Mouse (Mus musculus) adrenal gland, postnatal 4 days (tissue): Measurements from ENCODE around the gene Spink4. TPM values are rescaled to one million over a fixed set of nuclear protein-coding genes. Genes with fewer than 3 reads are reported as not detected.
A peak's percentile ranks its signal among the peaks of the same experiment; 100 is the strongest.

Experiments
- DNase-seq, 2 experiments: peaks; one replicate each; pipeline ENCODE4 v3.0.0; 2021 to 2022; ENCODE audit warnings: low spot score in 2 of 2, mixed read lengths in 2 of 2
- long read RNA-seq, 2 experiments: library from polyadenylated mRNA; stranded (forward); transcript quantifications; one replicate each; pipeline ENCODE4 v2.0.0; 2021
- total RNA-seq, 2 experiments: library from RNA; stranded (reverse); gene quantifications; 2 replicates each; pipeline ENCODE4 v1.2.3; 2021

Spink4 gene
- total RNA-seq = 10 to 100 TPM; 14.6 to 17.7 TPM
- long read RNA-seq, experiment 1, transcript Spink4-201 (4 exons, 397 nt) = major isoform, 21 of 26 reads
- long read RNA-seq, experiment 1, partial matches to known transcripts = 1 of 26 reads
- long read RNA-seq, experiment 1, other reads (novel, unspliced or antisense) = 4 of 26 reads
- long read RNA-seq, experiment 2, transcript Spink4-201 (4 exons, 397 nt) = major isoform, 9 of 10 reads
- long read RNA-seq, experiment 2, partial matches to known transcripts = 0 of 10 reads
- long read RNA-seq, experiment 2, other reads (novel, unspliced or antisense) = 1 of 10 reads

DNA sequence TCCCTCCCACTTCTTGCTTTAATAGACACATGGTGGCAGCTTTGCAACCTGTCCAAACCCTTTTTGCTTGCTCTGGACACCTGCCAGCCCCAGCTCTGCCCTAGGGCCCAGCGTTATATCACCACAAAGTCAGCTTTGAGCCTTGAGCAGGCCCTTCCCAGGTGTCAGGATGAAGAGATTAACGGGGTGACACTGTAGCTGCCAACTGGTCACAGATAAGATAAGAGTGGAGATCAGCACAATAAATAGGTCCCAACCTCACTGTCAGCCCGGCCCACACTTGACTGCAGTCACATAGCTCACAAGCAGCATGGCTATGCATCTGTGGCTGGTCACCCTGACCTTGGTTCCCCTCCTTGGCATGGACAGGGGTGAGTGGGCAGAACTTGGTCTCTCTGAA is at the start of gene Spink4:
Gene Spink4, plus strand, starts transcription at position 268 of the 400 bp plus-strand sequence.
- DNase-seq = peak in 1 of 2 experiments; percentile 30

DNA sequence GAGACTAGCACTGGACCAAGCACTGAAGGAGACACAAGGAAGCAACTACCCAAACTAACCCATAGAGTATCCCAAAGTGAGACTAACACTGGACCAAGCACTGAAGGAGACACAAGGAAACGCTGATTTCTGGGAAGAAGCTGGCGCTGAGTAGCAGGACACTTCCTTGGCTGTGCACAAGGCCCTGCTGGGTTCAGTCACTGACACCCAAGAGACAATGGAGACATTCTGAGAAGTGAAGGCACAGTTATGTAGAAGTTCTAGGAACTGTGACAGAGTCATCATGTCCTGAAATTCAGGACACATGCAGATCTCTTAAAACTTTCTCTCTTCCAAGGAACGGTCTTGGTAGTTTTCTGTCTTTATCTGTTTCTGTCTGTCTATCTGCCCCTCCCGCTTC is 49.6 kb upstream of the Spink4 start:
- DNase-seq = no peak

DNA sequence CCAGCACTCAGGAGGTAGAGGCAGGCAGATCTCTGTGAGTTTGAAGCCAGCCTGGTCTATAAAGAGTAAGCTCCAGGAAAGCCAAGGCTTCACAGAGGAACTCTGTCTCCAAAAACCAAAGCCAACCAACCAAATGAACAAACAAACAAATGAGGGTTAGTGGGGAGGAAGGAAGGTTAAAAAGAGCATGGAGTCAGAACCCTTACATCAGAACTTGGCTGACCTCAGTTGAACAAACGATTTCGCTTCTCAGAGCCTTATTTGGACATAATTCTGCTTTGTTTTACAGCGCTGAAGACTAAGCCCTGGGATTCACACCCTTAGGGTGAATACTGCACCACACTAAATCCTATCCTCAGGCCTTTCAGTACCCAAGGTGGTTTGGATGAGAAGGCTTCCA is 47.7 kb upstream of the Spink4 start:
- no peak for DNase-seq

DNA sequence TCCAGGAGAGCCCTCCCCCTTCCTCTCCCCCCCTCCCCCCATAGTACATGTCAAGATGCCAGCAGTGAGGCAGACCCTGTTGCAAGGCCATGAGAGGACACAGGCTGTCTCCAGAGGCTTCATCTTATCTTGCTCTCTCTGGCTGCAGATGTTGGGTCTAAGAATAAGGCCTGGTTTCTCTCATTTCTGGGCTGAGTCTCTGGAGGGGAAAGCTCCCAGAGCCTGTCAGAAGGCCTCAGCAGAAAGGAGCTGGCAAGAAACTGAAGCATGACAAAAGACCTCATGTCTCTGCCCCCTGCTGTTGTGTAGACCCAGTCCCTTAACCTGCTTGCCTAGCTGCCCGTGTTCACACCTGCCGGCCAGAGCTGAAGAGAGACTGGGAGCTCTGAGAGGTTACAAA is 46.5 kb upstream of the Spink4 start:
- no peak for DNase-seq

DNA sequence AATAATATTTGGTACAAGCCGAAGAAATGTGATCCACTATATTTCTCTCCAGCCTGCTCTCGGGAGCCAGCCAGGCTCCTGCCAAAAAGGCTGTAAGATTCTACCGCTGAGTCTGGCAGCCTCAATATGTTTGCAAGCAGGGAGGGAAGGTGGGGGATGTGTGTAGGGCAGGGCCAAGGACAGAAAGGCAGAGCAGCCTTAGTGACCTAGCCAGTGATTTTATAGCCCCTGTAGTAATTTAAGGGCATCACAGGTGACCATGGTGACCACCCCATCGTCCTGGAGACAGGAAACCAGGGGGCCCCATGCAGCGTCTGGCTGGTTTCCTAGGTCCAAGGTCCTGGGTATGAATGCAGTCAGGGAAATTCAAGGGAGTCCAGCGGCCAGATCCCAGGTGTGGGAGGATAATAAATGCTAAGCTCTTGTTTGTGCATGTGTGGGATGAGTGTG is 45.7 kb upstream of the Spink4 start:
- no peak for DNase-seq

DNA sequence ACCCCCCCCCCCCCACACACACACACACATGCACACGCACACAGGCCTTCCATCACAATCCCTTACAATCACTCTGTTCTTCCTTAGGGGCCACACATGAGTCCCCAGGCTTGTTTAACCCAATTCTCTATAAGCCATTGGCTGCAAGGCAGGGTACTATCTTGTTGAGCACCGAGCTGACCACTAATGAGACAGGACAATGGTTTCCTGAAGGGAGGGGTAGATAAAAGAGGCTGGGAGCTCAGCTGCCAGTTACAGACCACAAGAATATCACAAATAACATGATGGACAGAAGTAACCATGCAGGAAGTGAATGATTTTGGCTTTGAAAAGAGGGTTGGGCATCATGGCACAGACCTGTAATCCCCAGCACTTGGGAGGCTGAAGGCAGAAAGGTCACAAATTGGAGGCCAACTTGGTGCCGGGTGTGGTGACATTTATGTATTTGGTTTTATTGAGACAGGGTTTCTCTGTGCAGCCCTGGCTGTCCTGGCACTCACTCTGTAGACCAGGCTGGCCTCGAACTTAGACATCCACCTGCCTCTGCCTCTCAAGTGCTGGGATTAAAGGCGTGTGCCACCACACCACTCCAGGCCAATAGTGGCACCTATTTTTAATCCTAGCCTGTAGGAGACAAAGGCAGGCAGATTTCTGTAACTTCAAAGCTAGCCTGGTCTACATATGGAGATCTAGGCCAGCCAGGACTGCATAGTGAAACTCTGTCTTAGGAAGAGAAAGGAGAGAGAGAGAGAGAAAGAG is 44.9 kb upstream of the Spink4 start:
- DNase-seq = no peak

DNA sequence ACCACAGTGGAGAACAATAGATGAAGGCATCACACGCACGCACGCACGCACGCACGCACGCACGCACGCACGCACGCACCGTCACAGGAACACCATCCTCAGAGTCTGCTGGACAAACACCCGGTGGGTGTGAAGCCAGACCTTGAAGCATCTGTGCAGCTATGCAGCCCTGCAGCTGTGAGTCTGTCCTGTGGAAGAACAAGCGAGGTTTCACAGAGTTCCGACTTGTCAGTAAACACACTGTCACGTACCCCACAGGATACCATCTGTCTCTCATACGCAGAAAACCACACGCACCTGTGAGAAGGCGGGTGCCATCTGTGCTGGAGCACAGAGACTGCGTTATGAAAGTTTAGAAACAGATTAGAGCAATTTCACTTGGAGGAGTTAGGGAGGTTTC is 44.0 kb upstream of the Spink4 start:
- DNase-seq = no peak

DNA sequence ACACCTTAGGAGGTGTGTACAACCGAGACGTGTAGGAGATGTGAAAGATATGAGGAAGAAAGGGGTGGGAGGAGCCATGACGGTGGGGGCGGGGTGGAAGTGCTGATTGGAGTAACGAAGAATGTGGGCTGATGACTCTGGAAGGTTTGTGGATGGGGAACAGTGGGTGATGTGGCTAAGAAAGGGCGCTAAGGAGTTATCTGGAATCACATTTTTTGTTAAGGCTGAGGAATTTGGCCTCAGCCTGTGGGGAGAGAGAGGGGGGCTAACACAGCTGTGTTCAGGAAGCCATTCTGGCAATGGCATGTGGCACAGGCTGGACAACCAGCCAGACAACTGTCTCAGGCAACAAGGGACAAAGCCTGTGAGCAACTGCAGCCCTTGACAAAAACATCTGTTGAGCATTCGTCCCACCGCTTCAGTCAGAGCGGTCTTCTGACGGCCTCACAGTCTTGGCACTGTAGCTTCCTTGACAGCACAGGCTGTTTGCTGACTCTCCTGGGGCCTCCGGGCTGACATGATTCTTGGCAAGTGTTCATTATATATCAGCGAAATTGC is 43.0 kb upstream of the Spink4 start:
- DNase-seq = no peak

DNA sequence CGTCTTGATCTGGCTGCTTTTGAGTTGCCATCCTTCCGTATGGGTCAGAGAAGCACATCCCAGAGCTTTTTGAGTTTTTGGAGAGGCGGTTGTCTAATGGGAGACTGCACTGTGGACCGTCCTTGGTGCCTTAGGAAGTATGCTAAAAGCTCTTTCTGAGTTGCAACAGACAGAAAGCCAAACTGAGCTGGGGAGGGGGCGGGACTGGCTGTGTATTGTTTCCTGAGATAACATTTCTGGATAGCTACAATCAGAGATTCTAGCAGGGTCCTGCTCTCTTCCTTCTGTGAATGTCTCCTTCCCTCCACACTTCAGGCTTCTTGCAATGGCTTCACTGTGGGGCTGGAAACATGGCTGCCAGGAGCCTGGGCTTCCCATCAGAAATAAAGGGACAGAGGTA is 42.3 kb upstream of the Spink4 start:
- no peak for DNase-seq

DNA sequence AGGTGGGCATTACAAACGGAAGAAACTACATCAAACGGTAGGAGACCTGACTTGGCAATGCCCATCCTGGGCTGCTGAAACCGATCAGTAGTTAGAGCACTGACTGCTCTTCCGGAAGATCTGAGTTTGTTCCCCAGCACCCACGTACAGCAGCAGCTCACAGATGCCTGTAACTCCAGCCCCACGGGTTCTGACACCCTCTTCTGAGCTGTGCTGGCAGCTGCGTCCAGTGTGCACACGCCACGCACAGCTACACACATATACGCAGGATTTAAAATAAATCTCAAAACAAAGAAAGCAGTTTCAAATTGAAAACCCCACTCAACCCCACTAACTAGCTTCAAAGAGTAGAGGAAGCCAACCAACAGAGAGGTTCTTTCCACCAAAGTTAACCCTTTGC is 36.7 kb upstream of the Spink4 start:
- DNase-seq = no peak

DNA sequence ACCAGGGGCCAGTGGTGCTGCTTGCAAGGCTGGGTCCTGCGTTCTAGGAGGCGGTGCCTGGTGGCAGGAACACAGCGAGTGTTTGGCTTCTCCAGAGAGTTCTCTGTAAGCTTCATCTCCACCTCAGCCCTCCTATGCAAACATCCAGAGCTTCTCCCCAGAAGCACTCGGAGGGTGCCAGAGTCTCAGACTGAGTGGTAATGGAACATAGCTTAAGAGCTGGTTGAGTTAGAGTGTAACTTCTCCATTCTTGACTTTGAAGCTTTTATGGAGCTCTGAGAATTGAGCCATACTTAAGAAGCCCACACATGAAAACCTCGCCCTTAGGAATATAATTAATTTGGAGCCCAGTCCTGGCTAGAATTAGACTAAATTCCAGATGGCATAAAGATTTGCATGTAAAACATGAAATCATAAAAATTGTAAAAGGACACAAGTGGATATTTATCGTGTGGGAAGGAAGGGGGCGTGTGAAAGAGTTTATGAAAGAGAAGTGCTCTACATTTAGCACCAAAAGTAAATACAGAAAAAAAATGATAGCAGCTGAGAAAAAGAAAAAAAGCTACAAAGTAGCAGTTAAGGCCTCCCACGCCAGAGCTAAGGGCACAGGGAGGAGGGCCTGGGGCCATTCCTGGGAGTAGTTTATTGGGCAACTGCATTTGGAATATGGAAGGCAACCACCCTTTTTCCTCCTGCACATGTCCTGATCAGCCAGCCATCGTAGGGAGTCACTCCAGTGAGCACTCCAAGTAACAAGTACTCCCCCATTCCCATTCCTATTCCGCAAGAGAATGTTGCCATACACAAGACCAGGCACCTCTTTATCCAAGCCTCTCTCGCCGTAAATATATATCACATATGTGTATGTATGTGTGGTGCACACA is 35.3 kb upstream of the Spink4 start:
- no peak for DNase-seq

DNA sequence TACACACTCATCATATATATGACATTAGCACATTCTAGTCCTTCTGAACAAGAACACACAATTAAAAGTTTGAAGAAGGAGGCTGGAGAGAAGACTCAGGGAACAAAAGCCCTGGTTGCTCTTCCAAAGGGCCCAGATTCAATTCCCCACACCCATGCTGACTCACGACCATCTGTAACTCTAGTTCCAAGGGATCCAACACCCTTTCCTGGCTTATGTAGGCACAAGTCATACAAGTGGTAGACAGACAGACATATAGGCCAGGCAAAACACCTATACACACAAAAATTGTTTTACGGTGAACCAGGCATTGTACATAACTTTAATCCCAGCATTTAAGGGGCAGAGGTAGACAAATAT is 34.7 kb upstream of the Spink4 start:
- no peak for DNase-seq

DNA sequence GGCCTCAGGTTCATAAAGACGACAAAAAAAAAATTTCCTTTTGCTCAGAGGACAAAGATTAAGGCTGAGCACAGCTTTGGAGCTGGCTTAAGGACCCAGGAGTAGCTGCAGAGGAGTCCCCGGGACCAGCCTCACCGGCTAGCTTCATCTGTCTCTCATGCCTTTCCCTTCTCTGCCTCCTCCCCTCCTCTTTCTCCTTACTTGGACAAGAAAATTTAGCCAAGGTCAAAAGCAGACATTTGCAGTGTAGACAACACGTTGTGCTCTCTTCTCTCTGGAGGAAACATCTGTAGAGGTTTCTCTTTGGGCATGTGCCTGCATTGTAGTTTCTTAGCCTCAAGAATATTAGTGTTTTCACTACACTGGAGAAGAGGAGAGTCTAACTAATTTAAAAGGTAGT is 34.0 kb upstream of the Spink4 start:
- DNase-seq = no peak

DNA sequence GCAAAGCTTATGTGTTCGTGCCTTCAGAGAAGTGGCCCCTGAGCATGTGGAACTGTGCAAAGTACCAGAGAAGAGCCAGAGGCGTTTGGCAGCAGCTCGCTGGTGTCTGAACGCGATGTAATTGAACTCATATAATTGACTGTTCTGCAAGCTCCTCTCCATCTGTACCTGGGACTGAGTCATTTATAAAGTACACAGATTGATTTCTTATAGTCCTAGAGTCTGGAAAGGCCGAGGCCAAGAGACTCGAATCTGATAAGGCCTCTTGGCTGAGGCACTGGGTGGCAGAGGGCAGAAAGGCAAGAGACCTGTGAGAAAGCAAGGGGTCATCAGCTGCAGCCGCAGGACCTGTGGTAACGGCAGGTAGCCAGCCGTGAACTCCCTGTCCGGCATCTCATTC is 31.0 kb upstream of the Spink4 start:
- DNase-seq = no peak

DNA sequence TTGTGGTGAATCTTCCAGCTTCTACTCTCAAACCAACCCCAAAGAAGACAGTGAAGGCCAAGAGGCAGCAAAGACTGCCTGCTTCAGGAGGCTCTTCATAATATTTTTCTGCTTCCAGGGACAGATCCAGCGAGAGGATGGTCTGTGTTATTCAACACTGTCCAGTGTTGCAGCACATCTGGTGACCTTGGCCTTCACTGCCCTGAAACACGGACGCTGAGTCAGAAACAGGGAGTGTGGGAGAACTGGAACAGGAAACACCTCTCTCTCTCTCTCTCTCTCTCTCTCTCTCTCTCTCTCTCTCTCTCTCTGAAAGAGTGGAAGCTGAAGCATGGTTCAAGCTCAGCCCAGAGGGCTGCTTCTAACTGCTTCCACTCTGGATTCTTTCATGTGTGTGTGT is 30.6 kb upstream of the Spink4 start:
- DNase-seq = peak in 1 of 2 experiments; percentile 21

DNA sequence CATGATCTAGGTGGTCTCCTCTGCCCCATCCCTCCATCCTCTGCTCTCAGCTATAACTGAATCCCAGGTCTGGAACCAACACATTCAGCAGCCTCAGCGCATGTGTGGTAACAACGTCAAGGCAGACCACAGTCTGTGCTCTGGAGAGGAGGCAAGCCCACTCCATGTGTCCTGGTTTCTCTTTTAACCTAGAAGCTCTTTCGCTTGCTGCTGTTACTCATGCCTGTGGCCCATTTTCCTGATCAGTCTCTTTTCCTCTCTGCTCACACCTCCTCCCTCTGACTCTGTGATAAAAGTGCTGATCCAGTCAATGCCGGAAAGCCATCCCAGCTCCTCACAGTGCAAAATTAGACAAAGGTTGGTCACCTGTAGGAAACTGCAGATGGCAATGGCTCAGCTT is 29.9 kb upstream of the Spink4 start:
- DNase-seq = no peak

DNA sequence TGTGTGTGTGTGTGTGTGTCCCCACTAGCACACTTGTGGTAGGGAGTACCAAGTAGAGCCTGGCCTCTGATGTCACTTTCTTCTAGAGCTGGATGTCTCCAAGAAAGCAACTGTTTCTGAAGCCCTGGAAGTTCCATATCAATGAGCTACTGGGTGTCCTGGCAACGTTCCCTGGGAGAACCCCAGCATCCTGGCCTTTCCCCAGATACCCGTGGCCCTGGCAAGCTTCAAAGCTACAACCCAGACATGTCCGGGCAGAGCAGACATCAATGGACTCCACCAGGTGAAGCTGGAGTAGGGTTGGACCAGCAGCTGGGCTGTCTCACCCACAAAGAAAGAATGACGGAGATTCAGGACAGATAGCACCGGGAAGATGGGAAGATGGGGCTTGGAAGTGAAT is 28.6 kb upstream of the Spink4 start:
- no peak for DNase-seq

DNA sequence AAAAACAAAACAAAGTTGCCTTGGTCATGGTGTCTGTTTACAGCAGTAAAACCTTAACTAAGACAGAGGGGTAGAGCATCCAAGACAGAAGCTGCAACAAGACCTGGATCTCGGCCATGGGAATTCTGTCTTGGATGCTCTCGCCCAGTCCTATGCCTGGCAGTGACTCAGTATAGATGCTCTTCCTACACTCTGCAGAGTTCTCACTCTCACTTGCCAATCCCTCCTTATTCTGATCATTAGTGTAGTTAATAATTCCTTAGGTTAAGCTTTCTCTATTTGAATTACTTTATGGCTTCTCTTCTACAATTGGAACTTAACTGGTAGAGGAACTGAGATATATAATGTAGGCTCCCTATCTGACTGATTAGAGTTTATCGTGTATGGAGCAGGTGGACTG is 24.7 kb upstream of the Spink4 start:
- DNase-seq = no peak

DNA sequence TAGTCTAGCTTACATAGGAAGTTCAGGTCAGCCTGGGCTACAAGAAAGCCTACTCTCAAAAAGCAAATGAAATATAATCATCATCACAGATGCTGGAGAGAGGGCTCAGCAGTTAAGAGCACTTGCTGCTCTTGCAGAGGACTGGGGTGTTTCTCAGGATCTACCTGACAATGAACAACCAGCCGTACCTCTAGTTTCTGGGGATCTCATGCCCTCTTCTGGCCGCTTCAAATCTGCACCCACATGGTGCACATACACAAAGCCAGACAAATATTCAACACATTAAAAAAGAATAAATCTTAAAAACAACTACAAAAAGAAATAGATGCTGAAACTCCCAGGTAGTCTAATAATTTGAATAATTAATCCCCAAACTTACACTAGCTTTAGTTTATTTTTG is 24.2 kb upstream of the Spink4 start:
- no peak for DNase-seq

DNA sequence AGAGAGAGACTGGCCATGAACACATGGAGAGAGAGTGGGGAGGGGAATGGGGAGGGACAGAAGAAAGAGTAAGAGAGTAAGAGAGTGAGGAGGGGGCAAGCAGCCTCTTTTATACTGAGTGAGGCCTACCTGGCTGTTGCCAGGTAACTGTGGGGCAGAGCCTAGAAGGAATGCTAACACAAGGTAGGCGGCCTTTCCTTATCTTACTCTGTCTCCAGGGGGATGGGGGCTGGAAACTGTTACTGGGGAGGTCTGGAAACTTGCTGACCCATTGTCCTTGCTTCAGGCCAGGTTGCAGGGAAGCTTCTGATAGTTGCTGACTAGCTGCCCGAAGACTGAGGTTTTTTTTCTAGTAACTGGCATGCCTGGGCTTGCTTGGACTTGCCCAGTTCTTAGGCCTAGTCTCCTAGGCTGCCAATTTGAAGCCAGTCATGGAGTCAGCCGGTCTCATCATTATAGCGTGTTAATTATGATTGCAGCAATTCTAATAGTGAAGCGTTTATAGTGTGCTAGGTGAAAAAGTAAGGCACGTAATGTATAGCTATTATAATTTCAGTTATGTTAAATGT is 21.3 kb upstream of the Spink4 start:
- DNase-seq = no peak

DNA sequence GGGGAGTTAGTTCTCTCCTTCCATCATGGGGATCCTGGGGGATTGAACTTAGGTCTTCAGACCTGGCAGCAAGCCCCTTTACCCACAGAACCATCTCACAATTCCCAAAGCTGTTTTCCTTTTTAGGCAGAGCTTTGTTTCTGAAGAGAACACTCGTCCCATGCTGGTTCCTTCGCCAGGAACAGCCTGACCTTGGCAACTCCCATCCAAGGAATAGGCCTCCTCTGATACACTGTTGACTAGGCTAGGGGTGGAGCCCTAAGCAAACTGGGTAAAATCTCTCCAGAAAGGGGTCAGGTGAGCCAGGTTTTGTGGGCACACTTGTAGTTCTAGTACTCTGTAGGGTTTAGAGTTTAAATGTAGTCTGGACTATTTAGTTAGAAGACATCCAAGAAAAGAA is 20.6 kb upstream of the Spink4 start:
- DNase-seq = no peak
